Mouse (Mus musculus) lung, adult 2 months (tissue): ENCODE data around the gene Spaca4.

Experiments used
- CTCF ChIP-seq: fragments of 200-500 bp; IDR thresholded peaks from 2 replicates; pipeline ENCODE4 v1.5.1; 2011; ENCODE audit warnings: mild to moderate bottlenecking, low read length, control low read depth; ENCODE audit not compliant: insufficient read depth
- POLR2A ChIP-seq: fragments of 200-500 bp; IDR thresholded peaks from 2 replicates; pipeline ENCODE4 v1.6.1; 2011; ENCODE audit warnings: low read depth, mild to moderate bottlenecking, control low read depth, low read length, borderline replicate concordance; ENCODE audit errors: extremely low read depth

- TF ChIP-seq CTCF (no peak), POLR2A (no peak)
Measured at GRCm38 (mm10) chr7:45701072-45701471, 24.5 kb downstream of the Spaca4 start.
